Mouse (Mus musculus): ENCODE measurements around the gene Zfp526. TPM values are rescaled to one million over a fixed set of nuclear protein-coding genes. Genes with fewer than 3 reads are reported as not detected.
A peak's percentile ranks its signal among the peaks of the same experiment; 100 is the strongest.
"Not testable (repeated sequence)": the region's sequence is repeated elsewhere in the genome, so short reads cannot be mapped to it uniquely, and the experiment has no call there.

Gene Zfp526
- polyA plus RNA-seq, 1 experiment from 2014 or later = 2.2 TPM

DNA sequence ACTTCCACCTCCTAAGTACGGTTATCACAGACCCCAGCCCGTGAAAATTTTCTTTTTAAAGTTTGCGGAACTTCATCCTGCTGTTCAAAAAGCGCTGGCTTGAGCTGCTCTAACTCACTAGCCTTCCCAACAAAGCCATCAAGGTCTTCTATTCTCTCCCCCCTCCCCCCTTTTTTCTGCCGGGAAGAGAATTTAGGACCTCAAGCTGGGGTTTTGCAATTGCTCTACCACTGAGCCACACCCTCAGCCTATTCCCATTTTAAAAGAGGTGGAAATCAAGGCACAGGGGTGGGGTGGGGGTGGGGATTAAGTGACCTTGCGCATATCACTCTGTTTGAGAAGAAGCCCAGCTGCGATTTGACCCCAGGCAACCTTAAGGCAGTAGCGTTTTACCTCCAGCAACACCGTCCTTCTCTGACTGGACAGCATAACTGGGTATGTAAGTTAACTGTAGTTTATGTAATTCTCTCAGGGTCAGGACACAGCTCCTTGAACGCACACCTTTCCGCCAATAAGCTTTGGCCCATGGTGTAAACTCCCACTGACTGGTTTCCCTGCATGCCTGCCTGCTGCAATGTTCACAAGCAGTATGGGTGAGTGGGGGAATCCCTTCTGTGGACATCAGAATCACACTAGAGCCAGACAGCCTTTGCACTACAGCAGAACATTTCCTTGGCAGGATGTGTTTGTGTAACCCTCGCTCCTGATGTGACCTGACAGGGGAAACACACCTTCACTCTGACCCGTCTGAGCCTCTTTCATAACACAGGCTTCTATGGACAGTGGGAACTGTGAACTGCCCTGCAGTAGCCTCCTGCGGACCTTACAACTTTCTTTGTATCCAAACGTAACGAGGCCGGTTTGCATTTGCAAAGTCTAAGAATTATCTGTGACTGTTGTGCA is 43.0 kb downstream of the Zfp526 start:
- TF ChIP-seq EP300 (IDR thresholded peaks at IDR 0.05) = no peak
- Histone ChIP-seq H3K27ac (ENCODE audit: low read length) (no peak overlapping the region), H3K4me1 (ENCODE audit: insufficient read depth, low read depth, low read length) (peaks cover 7% of the 10 kb centered on the region; the same call in 1 of the 2 replicates), H3K4me2 (replicated peaks; ENCODE audit: low read depth, low read length) (no peak overlapping the region), H3K9ac (replicated peaks; ENCODE audit: low read depth) (no peak overlapping the region), H3K9me3 (ENCODE audit: low read length) (no peaks in the 10 kb centered on the region), H3K36me3 (ENCODE audit: insufficient read depth, low read length) (no peaks in the 10 kb centered on the region), H3K27me3 (replicated peaks; ENCODE audit: insufficient read depth, low read length) (no peaks in the 10 kb centered on the region), H3K4me3 (ENCODE audit: low read depth, low read length) (no peak overlapping the region)
- ATAC-seq (no peak), DNase-seq (ENCODE audit: low spot score) (no peak)
- WGBS = 30% methylated on average over 17 of the region's 17 CpGs

DNA sequence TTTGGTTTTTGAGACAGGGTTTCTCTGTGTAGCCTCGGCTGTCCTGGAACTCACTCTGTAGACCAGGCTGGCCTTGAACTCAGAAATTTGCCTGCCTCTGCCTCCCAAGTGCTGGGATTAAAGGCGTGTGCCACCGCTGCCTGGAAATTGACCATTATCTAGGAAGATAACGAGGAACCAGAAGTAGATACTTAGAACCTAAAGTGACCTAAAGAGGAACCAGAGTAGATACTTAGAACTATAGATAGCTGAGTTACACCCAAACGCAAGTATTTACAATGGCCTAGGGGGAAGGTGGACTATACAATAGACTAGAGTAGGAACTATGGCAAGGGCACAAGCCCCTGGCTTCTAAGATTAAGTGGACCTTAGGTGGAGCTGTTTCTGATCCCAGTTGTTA is 44.5 kb downstream of the Zfp526 start:
- DNase-seq (ENCODE audit: low spot score); H3K9me3 ChIP-seq (ENCODE audit: low read length); H3K4me3 ChIP-seq (ENCODE audit: low read depth, low read length); H3K9ac ChIP-seq (replicated peaks; ENCODE audit: low read depth); H3K27me3 ChIP-seq (replicated peaks; ENCODE audit: insufficient read depth, low read length); ATAC-seq; H3K4me2 ChIP-seq (replicated peaks; ENCODE audit: low read depth, low read length); H3K36me3 ChIP-seq (ENCODE audit: insufficient read depth, low read length); H3K27ac ChIP-seq (ENCODE audit: low read length): not testable (repeated sequence)
- H3K4me1 ChIP-seq (ENCODE audit: insufficient read depth, low read depth, low read length) = peaks cover 16% of the 10 kb centered on the region
- 85% methylated on average over 5 of the region's 5 CpGs for WGBS

DNA sequence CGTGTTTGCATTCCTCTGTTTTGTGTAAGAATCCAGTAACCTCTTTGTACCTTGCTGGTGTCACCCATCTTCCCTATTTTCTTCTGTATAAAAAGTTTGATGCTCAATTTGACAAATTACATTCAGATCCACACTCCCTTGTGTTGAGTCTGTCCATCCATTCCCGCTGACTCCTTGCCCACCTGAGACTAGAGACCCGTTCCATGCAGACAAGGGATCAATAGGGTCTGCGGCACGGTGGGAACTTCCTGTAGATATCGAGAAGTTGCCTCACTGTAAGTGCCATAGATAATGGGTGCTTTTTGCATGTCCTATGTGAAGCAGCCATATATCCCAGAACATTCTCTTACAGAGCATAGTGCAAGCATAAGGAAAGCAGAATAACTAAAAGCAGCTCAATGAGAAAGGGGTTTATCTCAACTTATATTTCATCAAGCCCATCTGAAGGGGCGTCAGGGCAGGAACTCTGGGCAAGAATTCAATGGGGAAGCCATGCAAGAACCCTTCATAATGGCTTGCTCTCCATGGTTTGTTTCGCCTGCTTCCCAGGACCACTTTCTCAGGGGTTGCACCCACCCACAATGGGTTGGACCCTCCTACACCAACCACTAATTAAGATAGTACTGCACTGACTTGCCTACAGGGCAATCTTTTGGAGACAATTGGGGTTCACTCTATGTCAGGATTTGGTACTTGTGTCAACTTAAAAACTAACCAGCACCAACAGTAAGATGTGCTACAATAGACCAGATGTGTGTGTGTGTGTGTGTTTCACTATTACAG is 45.1 kb downstream of the Zfp526 start:
- DNase-seq (ENCODE audit: low spot score) = no peak

DNA sequence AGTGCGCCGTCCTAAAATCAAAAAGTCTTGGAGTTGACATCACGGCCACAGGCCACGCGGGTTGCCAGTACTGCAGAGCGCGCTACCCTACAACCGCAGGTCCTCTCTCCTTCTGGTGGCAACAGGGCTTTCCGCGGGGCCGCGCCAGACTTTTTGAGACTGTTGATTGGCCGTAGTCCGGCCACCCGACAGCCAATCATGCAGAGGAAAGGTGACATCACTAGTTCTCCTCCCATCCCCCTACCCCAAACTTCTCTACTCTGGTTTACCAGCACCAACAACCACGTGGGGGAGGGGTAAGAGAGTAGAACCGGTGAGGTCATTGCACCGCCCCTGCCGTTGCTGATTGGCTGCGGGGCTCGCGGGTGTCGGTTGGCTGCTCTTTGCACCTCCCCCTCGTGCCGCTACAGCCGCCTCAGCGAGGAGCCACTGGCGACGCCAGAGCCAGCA is 46.1 kb downstream of the Zfp526 start, which contains the start of gene Cic:
TSS of gene Cic (plus strand) at position 404 of the 450 bp plus-strand sequence.
- peak within 1 kb of the TSS; percentile 97 for H3K27ac ChIP-seq (ENCODE audit: low read length)
- peak; percentile 100 for DNase-seq (ENCODE audit: low spot score)
- H3K36me3 ChIP-seq (ENCODE audit: insufficient read depth, low read length) = no peaks in the 10 kb centered on the region
- H3K9me3 ChIP-seq (ENCODE audit: low read length) = no peaks in the 10 kb centered on the region
- peak; percentile 87 for ATAC-seq
- no peaks in the 10 kb centered on the region for H3K27me3 ChIP-seq (replicated peaks; ENCODE audit: insufficient read depth, low read length)
- peak within 1 kb of the TSS; percentile 87 for H3K4me2 ChIP-seq (replicated peaks; ENCODE audit: low read depth, low read length)
- peaks cover 16% of the 10 kb centered on the region for H3K4me1 ChIP-seq (ENCODE audit: insufficient read depth, low read depth, low read length)
- TF ChIP-seq EP300 (IDR thresholded peaks at IDR 0.05) (peak; percentile 51; the same call in 1 of the 2 replicates), CTCF (IDR thresholded peaks at IDR 0.05) (peak; percentile 16; the same call in 1 of the 2 replicates)
- WGBS = under 1% methylated on average over 29 of the region's 29 CpGs
- peak within 1 kb of the TSS; percentile 80 for H3K4me3 ChIP-seq (ENCODE audit: low read depth, low read length)
- H3K9ac ChIP-seq (replicated peaks; ENCODE audit: low read depth) = peak within 1 kb of the TSS; percentile 81

More for the DNA sequence above, 45.1 kb downstream of the Zfp526 start:
- 80% methylated on average over 8 of the region's 8 CpGs for WGBS
- Histone ChIP-seq H3K9me3 (ENCODE audit: low read length) (no peaks in the 10 kb centered on the region), H3K36me3 (ENCODE audit: insufficient read depth, low read length) (no peaks in the 10 kb centered on the region), H3K27ac (ENCODE audit: low read length) (no peak overlapping the region), H3K4me1 (ENCODE audit: insufficient read depth, low read depth, low read length) (peaks cover 16% of the 10 kb centered on the region), H3K4me3 (ENCODE audit: low read depth, low read length) (no peak overlapping the region), H3K9ac (replicated peaks; ENCODE audit: low read depth) (no peak overlapping the region), H3K4me2 (replicated peaks; ENCODE audit: low read depth, low read length) (no peak overlapping the region), H3K27me3 (replicated peaks; ENCODE audit: insufficient read depth, low read length) (no peaks in the 10 kb centered on the region)
- no peak for TF ChIP-seq EP300 (IDR thresholded peaks at IDR 0.05)
- no peak for TF ChIP-seq CTCF (IDR thresholded peaks at IDR 0.05)
- no peak for ATAC-seq

DNA sequence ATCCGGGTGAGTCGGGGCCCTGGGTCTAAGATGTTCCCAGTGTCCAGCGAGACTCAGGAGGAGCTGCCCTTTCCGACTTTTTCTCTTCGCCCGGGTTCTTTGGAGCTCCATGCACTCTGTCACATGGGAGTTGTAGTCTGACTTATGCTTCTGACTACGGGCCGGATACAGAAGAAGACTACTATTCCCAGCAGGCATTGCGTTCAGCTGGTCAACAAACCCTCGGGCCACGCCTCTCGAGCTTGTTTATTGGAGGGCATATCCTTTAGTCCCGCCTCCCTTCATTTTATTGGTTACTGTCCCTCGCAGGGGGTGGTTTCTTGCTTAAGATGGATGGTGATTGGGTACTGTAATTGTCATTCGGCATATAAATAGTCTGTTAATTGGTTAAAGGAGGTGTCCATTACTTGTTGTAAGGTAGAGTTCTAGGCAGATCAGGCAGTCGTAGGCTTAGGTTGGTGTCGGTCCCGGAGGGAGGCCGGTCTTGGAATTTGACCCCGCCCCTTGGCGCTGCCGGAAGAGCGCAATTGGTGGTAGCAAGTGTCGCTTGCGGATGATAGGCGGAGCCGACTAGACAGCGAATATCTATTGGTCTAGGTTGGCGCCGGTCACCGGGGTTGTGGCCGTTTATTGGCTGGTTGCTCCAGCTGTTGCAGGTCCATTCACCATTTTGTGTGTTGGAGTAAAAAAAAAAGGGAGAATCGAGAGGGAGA is 46.7 kb downstream of the Zfp526 start:
- Histone ChIP-seq H3K27ac (ENCODE audit: low read length) (peak overlapping the region; percentile 97), H3K9ac (replicated peaks; ENCODE audit: low read depth) (peak overlapping the region; percentile 81), H3K27me3 (replicated peaks; ENCODE audit: insufficient read depth, low read length) (no peaks in the 10 kb centered on the region), H3K9me3 (ENCODE audit: low read length) (no peaks in the 10 kb centered on the region), H3K36me3 (ENCODE audit: insufficient read depth, low read length) (no peaks in the 10 kb centered on the region), H3K4me3 (ENCODE audit: low read depth, low read length) (peak overlapping the region; percentile 80), H3K4me1 (ENCODE audit: insufficient read depth, low read depth, low read length) (peaks cover 16% of the 10 kb centered on the region), H3K4me2 (replicated peaks; ENCODE audit: low read depth, low read length) (peak overlapping the region; percentile 87)
- peak; percentile 93 for ATAC-seq
- TF ChIP-seq EP300 (IDR thresholded peaks at IDR 0.05) = peak; percentile 95
- TF ChIP-seq CTCF (IDR thresholded peaks at IDR 0.05) = no peak
- WGBS = 1% methylated on average over 33 of the region's 33 CpGs
- DNase-seq (ENCODE audit: low spot score) = peak; percentile 100

All from lung, postnatal 0 days (tissue).